Mouse (Mus musculus): ENCODE results near the gene Elp1. TPM values are rescaled to one million over a fixed set of nuclear protein-coding genes. Genes with fewer than 3 reads are reported as not detected.

Elp1 gene
- total RNA-seq (2014; rRNA removed) (89.2 and 93.9 TPM in 2 replicates), polyA plus RNA-seq (2015; fragmentation: Nextera tagmentation; extraction: Ambion mirVana) (51.4 and 53.6 TPM in 2 replicates)

- Histone ChIP-seq H3K9me3 (ENCODE audit: low read length) (no peaks in the 10 kb centered on the region), H3K4me2 (ENCODE audit: low read depth, low read length, poor library complexity, severe bottlenecking) (peak within 1 kb of the TSS; percentile 76), H3K4me3 (ENCODE audit: low read depth, low read length) (peak within 1 kb of the TSS; percentile 87), H3K4me1 (ENCODE audit: insufficient read depth, low read length) (peaks cover 17% of the 10 kb centered on the region), H3K9ac (replicated peaks; ENCODE audit: low read length, poor library complexity, severe bottlenecking) (peak within 1 kb of the TSS; percentile 83), H3K27me3 (ENCODE audit: insufficient read depth, low read length) (no peaks in the 10 kb centered on the region), H3K27ac (ENCODE audit: low read depth, low read length) (peak within 1 kb of the TSS; percentile 86), H3K36me3 (ENCODE audit: insufficient read depth, low read length) (peaks cover 27% of the 10 kb centered on the region; the same call in 1 of the 2 replicates)
- peak; percentile 97 for ATAC-seq (ENCODE audit: low FRiP score)
- DNase-seq (ENCODE audit: low spot score): peak; percentile 91
- TF ChIP-seq CTCF (IDR thresholded peaks at IDR 0.05): no peak
- under 1% methylated on average over 72 of the region's 72 CpGs for WGBS
Measured at GRCm38 (mm10) chr4:56801907-56802668, at the start of gene Elp1, which contains the start of gene Fam206a. Gene Elp1 (minus strand): TSS chr4:56802331. Gene Fam206a (plus strand): TSS chr4:56802345.

DNA sequence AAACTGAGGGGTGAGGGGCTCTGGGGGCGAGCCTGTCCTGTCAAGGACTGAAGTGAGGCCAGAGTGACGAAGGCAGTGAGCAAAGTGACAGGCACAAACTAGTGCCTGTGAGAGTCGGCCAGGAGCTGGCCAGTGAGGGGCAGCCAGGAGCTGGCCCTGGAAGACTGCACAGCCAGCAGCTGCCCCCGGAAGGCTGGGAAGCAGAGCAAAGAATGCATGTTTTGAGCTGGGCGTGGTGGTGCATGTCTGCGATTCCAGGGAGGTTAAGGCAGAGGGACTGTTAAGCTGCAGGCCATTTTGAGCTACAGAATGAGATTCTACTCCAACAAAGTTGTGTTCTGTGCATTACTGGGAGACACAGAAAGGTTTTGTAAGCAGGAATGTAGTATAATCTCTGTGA is 48.6 kb upstream of the Elp1 start:
- Histone ChIP-seq H3K27me3 (ENCODE audit: insufficient read depth, low read length) (no peaks in the 10 kb centered on the region), H3K4me2 (ENCODE audit: low read depth, low read length, poor library complexity, severe bottlenecking) (no peak overlapping the region), H3K36me3 (ENCODE audit: insufficient read depth, low read length) (no peaks in the 10 kb centered on the region), H3K4me1 (ENCODE audit: insufficient read depth, low read length) (peaks cover 3% of the 10 kb centered on the region; the same call in 1 of the 2 replicates), H3K9me3 (ENCODE audit: low read length) (no peaks in the 10 kb centered on the region), H3K9ac (replicated peaks; ENCODE audit: low read length, poor library complexity, severe bottlenecking) (no peak overlapping the region), H3K27ac (ENCODE audit: low read depth, low read length) (no peak overlapping the region), H3K4me3 (ENCODE audit: low read depth, low read length) (no peak overlapping the region)
- ATAC-seq (ENCODE audit: low FRiP score) (no peak), DNase-seq (ENCODE audit: low spot score) (no peak)
- TF ChIP-seq CTCF (IDR thresholded peaks at IDR 0.05): peak; percentile 20
- 34% methylated on average over 6 of the region's 6 CpGs for WGBS

- Histone ChIP-seq H3K27me3 (ENCODE audit: insufficient read depth, low read length) (no peaks in the 10 kb centered on the region), H3K4me3 (ENCODE audit: low read depth, low read length) (no peak overlapping the region), H3K4me1 (ENCODE audit: insufficient read depth, low read length) (peaks cover 3% of the 10 kb centered on the region; the same call in 1 of the 2 replicates), H3K9ac (replicated peaks; ENCODE audit: low read length, poor library complexity, severe bottlenecking) (no peak overlapping the region), H3K9me3 (ENCODE audit: low read length) (no peaks in the 10 kb centered on the region), H3K27ac (ENCODE audit: low read depth, low read length) (no peak overlapping the region), H3K4me2 (ENCODE audit: low read depth, low read length, poor library complexity, severe bottlenecking) (no peak overlapping the region), H3K36me3 (ENCODE audit: insufficient read depth, low read length) (peaks cover 3% of the 10 kb centered on the region; the same call in 1 of the 2 replicates)
- DNase-seq (ENCODE audit: low spot score) (no peak), ATAC-seq (ENCODE audit: low FRiP score) (no peak)
- TF ChIP-seq CTCF (IDR thresholded peaks at IDR 0.05): no peak
- WGBS: 83% methylated on average over 6 of the region's 6 CpGs
Measured at GRCm38 (mm10) chr4:56848044-56848443, 45.9 kb upstream of the Elp1 start.

GRCm38 (mm10) chr4:56847400-56847799 is 45.3 kb upstream of the Elp1 start:
- no peak for TF ChIP-seq CTCF (IDR thresholded peaks at IDR 0.05)
- H3K4me1 ChIP-seq (ENCODE audit: insufficient read depth, low read length): peaks cover 3% of the 10 kb centered on the region; the same call in 1 of the 2 replicates
- H3K27ac ChIP-seq (ENCODE audit: low read depth, low read length): no peak overlapping the region
- WGBS: 91% methylated on average over 3 of the region's 3 CpGs
- H3K36me3 ChIP-seq (ENCODE audit: insufficient read depth, low read length): peaks cover 3% of the 10 kb centered on the region; the same call in 1 of the 2 replicates
- no peak overlapping the region for H3K4me3 ChIP-seq (ENCODE audit: low read depth, low read length)
- H3K9me3 ChIP-seq (ENCODE audit: low read length): no peaks in the 10 kb centered on the region
- no peak overlapping the region for H3K4me2 ChIP-seq (ENCODE audit: low read depth, low read length, poor library complexity, severe bottlenecking)
- DNase-seq (ENCODE audit: low spot score): no peak
- no peak overlapping the region for H3K9ac ChIP-seq (replicated peaks; ENCODE audit: low read length, poor library complexity, severe bottlenecking)
- ATAC-seq (ENCODE audit: low FRiP score): no peak
- H3K27me3 ChIP-seq (ENCODE audit: insufficient read depth, low read length): no peaks in the 10 kb centered on the region

GRCm38 (mm10) chr4:56845896-56846533 is 43.9 kb upstream of the Elp1 start:
- Histone ChIP-seq H3K27me3 (ENCODE audit: insufficient read depth, low read length) (no peaks in the 10 kb centered on the region), H3K4me3 (ENCODE audit: low read depth, low read length) (no peak overlapping the region), H3K36me3 (ENCODE audit: insufficient read depth, low read length) (peaks cover 4% of the 10 kb centered on the region), H3K9ac (replicated peaks; ENCODE audit: low read length, poor library complexity, severe bottlenecking) (no peak overlapping the region), H3K27ac (ENCODE audit: low read depth, low read length) (no peak overlapping the region), H3K9me3 (ENCODE audit: low read length) (no peaks in the 10 kb centered on the region), H3K4me2 (ENCODE audit: low read depth, low read length, poor library complexity, severe bottlenecking) (no peak overlapping the region), H3K4me1 (ENCODE audit: insufficient read depth, low read length) (peaks cover 3% of the 10 kb centered on the region; the same call in 1 of the 2 replicates)
- 65% methylated on average over 12 of the region's 12 CpGs for WGBS
- DNase-seq (ENCODE audit: low spot score) (no peak), ATAC-seq (ENCODE audit: low FRiP score) (no peak)
- no peak for TF ChIP-seq CTCF (IDR thresholded peaks at IDR 0.05)

DNA sequence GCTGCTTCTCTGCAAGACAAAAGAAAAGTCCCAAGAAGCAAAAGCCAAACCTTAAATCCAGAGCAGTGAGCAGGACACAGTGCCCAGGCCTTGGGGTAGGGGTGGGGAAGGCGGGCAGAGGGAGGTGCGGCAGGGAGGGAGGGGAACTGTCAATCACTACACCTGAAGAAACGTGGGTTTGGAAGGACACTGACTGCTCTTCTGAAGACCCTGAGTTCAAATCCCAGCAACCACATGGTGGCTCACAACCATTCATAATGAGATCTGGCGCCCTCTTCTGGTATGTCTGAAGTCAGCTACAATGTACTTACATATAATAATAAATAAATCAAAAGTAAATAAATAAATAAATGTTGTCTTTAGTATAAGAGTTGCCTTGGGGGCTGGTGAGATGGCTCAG is 42.8 kb upstream of the Elp1 start:
- no peak for DNase-seq (ENCODE audit: low spot score)
- Histone ChIP-seq H3K27ac (ENCODE audit: low read depth, low read length) (no peak overlapping the region), H3K9me3 (ENCODE audit: low read length) (no peaks in the 10 kb centered on the region), H3K4me3 (ENCODE audit: low read depth, low read length) (no peak overlapping the region), H3K4me1 (ENCODE audit: insufficient read depth, low read length) (no peaks in the 10 kb centered on the region), H3K27me3 (ENCODE audit: insufficient read depth, low read length) (no peaks in the 10 kb centered on the region), H3K9ac (replicated peaks; ENCODE audit: low read length, poor library complexity, severe bottlenecking) (no peak overlapping the region), H3K4me2 (ENCODE audit: low read depth, low read length, poor library complexity, severe bottlenecking) (no peak overlapping the region), H3K36me3 (ENCODE audit: insufficient read depth, low read length) (peaks cover 10% of the 10 kb centered on the region)
- no peak for TF ChIP-seq CTCF (IDR thresholded peaks at IDR 0.05)
- ATAC-seq (ENCODE audit: low FRiP score): no peak
- WGBS: 92% methylated on average over 4 of the region's 4 CpGs

Measured in midbrain, postnatal 0 days (tissue).